In genomic region chr8:13686426-13686825, GRCm38 (mm10) we compare ENCODE assay signal across 16 mouse cellular contexts. TPM values are rescaled to one million over a fixed set of nuclear protein-coding genes. Genes with fewer than 3 reads are reported as not detected.
DNase-seq lines count a peak whose midpoint lies in the region; ATAC-seq lines count a peak whose summit lies in the region.
"Had no signal": no experiment of that assay in that cellular context is flagged by ENCODE, and none has a peak within 500 bp of the region (broad histone marks: within the 10 kb centered on the region; RNA-seq: fewer than 3 reads in every experiment).

No protein-coding gene starts in this region.

- no peak for DNase-seq in lung, adult 18-20 months
- peak; percentile 94 for DNase-seq in induced T-regulatory cell, adult 2 months (ENCODE audit: low read depth)
- peak; percentile 37 to 64 for DNase-seq in spleen, adult 18-20 months
- DNase-seq in thymus, postnatal 36 days: peak; percentile 68 to 85
- no peak for DNase-seq in limb, embryonic 10.5 days (ENCODE audit: low spot score)
- no peak for DNase-seq in left cerebral cortex, adult 11 months (ENCODE audit: low spot score)
- no peak for DNase-seq in gastrocnemius, postnatal 36 days
- DNase-seq: left cerebral cortex, postnatal 4 days had no signal

- peaks cover 19% of the 10 kb centered on the region for H3K4me1 ChIP-seq in lung, embryonic 16.5 days (replicated peaks; ENCODE audit: control insufficient read depth, insufficient read depth, low read length)
- H3K4me1 ChIP-seq in limb, embryonic 10.5 days: peaks cover 27% of the 10 kb centered on the region

- no peaks in the 10 kb centered on the region for H3K9me3 ChIP-seq in lung, embryonic 16.5 days (ENCODE audit: control insufficient read depth, low read length)
- H3K9me3 ChIP-seq in limb, embryonic 10.5 days (replicated peaks): no peaks in the 10 kb centered on the region
- H3K9me3 ChIP-seq: embryonic facial prominence, embryonic 12.5 days; neural tube, embryonic 12.5 days had no signal

- no peaks in the 10 kb centered on the region for H3K36me3 ChIP-seq in lung, embryonic 16.5 days (ENCODE audit: control insufficient read depth, insufficient read depth, low read length)
- H3K36me3 ChIP-seq in limb, embryonic 10.5 days: no peaks in the 10 kb centered on the region
- H3K36me3 ChIP-seq: embryonic facial prominence, embryonic 12.5 days; neural tube, embryonic 12.5 days had no signal

- no peak overlapping the region for H3K4me3 ChIP-seq in lung, embryonic 16.5 days (ENCODE audit: low read length)
- H3K4me3 ChIP-seq in limb, embryonic 10.5 days: no peak overlapping the region
- H3K4me3 ChIP-seq: embryonic facial prominence, embryonic 12.5 days; layer of hippocampus, adult 2 months; neural tube, embryonic 12.5 days had no signal

- intact Hi-C loops in gastrocnemius, postnatal 36 days (cut with DNase I): no loop called here

- H3K4me2 ChIP-seq in lung, embryonic 16.5 days (ENCODE audit: low read depth, low read length): no peak overlapping the region
- H3K4me2 ChIP-seq: embryonic facial prominence, embryonic 12.5 days; neural tube, embryonic 12.5 days had no signal

- no peak overlapping the region for H3K9ac ChIP-seq in lung, embryonic 16.5 days (ENCODE audit: low read length)
- H3K9ac ChIP-seq: embryonic facial prominence, embryonic 12.5 days; neural tube, embryonic 12.5 days had no signal

- 0 out of 2 replicates have a peak, but pooled peaks have one; percentile 34 for ATAC-seq in lung, embryonic 16.5 days (ENCODE audit: low read depth)
- ATAC-seq: forebrain, embryonic 14.5 days had no signal

- no peaks in the 10 kb centered on the region for H3K27me3 ChIP-seq in lung, embryonic 16.5 days (ENCODE audit: control insufficient read depth, insufficient read depth, low read depth, low read length)
- no peaks in the 10 kb centered on the region for H3K27me3 ChIP-seq in limb, embryonic 10.5 days (ENCODE audit: low read depth, poor library complexity, severe bottlenecking)
- H3K27me3 ChIP-seq: embryonic facial prominence, embryonic 12.5 days; megakaryocyte, embryonic 14.5 days; neural tube, embryonic 12.5 days had no signal

- WGBS in lung, embryonic 16.5 days: 49% methylated on average over 7 of the region's 7 CpGs
- WGBS in limb, embryonic 10.5 days: 80% methylated on average over 7 of the region's 7 CpGs

- no peak overlapping the region for H3K27ac ChIP-seq in lung, embryonic 16.5 days (ENCODE audit: low read length)
- H3K27ac ChIP-seq in limb, embryonic 10.5 days: no peak overlapping the region
- H3K27ac ChIP-seq: embryonic facial prominence, embryonic 12.5 days; hindbrain, postnatal 0 days; layer of hippocampus, adult 2 months; neural tube, embryonic 12.5 days had no signal

RNA-seq across cellular contexts. Expression of gene Rasa3, which starts 9.0 kb away (rescaled TPM):
- polyA plus RNA-seq in lung, embryonic 16.5 days (2015; fragmentation: Nextera tagmentation; extraction: Ambion mirVana): 48.7 and 50.7 TPM in 2 replicates
- polyA plus RNA-seq in limb, embryonic 10.5 days (2016; fragmentation: Nextera tagmentation; extraction: Ambion mirVana): 17.0 and 18.1 TPM in 2 replicates
- total RNA-seq in gastrocnemius, postnatal 36 days (2021): 10 to 100 TPM in 1 of 2 experiments, 1 to 10 TPM in 1; 7.5 to 11.8 TPM

RNA-seq across cellular contexts. Expression of gene Cfap97d2, which starts 19.3 kb away (rescaled TPM):
- 0.29 and 1.0 TPM in 2 replicates for polyA plus RNA-seq in lung, embryonic 16.5 days (2015; fragmentation: Nextera tagmentation; extraction: Ambion mirVana)
- polyA plus RNA-seq in limb, embryonic 10.5 days (2016; fragmentation: Nextera tagmentation; extraction: Ambion mirVana): not detected in 2 replicates
- not detected for total RNA-seq in gastrocnemius, postnatal 36 days (2021)
- total RNA-seq: heart, adult 8-10 months had no signal

Comparison
In these comparisons a context has a peak if more than half of its experiments do, and no peak if none do; other contexts are left out.
1. DNase-seq: peak in induced T-regulatory cell, adult 2 months (single experiment), spleen, adult 18-20 months (2 of 2) and thymus, postnatal 36 days (2 of 2); none in lung, adult 18-20 months (0 of 2), limb, embryonic 10.5 days (single experiment), left cerebral cortex, adult 11 months (single experiment) and gastrocnemius, postnatal 36 days (0 of 2).